Mouse (Mus musculus) liver, embryonic 14.5 days (tissue): ENCODE measurements around the gene Ube2q2. TPM values are rescaled to one million over a fixed set of nuclear protein-coding genes. Genes with fewer than 3 reads are reported as not detected.

Source experiments
- ATAC-seq: fragments of 200-750 bp; cut with Nextera tagmentation; 2 replicates; pipeline ENCODE4 v1.8.0; 2017; ENCODE audit warnings: moderate number of reproducible peaks, mild to moderate bottlenecking, moderate library complexity; ENCODE audit not compliant: insufficient read depth
- DNase-seq, 3 experiments: peaks; one replicate each; pipeline ENCODE4 v3.0.0-alpha.2; 2012 to 2013; ENCODE audit warnings: low read depth in 3 of 3, low spot score in 3 of 3
- H3K27ac ChIP-seq: fragments of 300-500 bp; sonication (generic); 2 replicates; pipeline ENCODE4 v1.5.1; 2014; ENCODE audit warnings: moderate library complexity, mild to moderate bottlenecking, control low read depth, inconsistent platforms
- H3K27me3 ChIP-seq: fragments of 300-500 bp; sonication (generic); 2 replicates; pipeline ENCODE4 v1.6.1; 2014; ENCODE audit warnings: mild to moderate bottlenecking, low read length, moderate library complexity; ENCODE audit not compliant: control insufficient read depth, insufficient read depth
- H3K36me3 ChIP-seq: fragments of 300-500 bp; sonication (generic); replicated peaks from 2 replicates; pipeline ENCODE4 v1.6.1; 2014; ENCODE audit warnings: low read depth; ENCODE audit not compliant: control insufficient read depth, insufficient read depth
- H3K4me1 ChIP-seq, 2 experiments: fragments of 200-500 bp in 1 of 2; fragments of 300-500 bp in 1 of 2; sonication (generic) in 1 of 2; replicated peaks; 2 replicates each; pipeline ENCODE4 v1.6.1; 2012 to 2014; ENCODE audit warnings: antibody characterized with exemption in 1 of 2, inconsistent platforms in 1 of 2, low read length in 1 of 2; ENCODE audit not compliant: control insufficient read depth in 2 of 2, insufficient read depth in 2 of 2
- H3K4me2 ChIP-seq: fragments of 300-500 bp; sonication (generic); 2 replicates; pipeline ENCODE4 v1.6.1; 2014; ENCODE audit warnings: low read depth, mild to moderate bottlenecking, control low read depth, moderate library complexity
- H3K4me3 ChIP-seq, 2 experiments: fragments of 200-500 bp in 1 of 2; fragments of 300-500 bp in 1 of 2; sonication (generic) in 1 of 2; 2 replicates each; pipeline ENCODE4 v1.5.1; 2012 to 2014; ENCODE audit warnings: low read depth in 2 of 2, low read length in 2 of 2, mild to moderate bottlenecking in 2 of 2, control low read depth in 1 of 2, inconsistent platforms in 1 of 2, moderate library complexity in 1 of 2; ENCODE audit not compliant: insufficient read depth in 1 of 2
- H3K9ac ChIP-seq: fragments of 300-500 bp; sonication (generic); replicated peaks from 2 replicates; pipeline ENCODE4 v1.6.1; 2014; ENCODE audit warnings: mild to moderate bottlenecking, control low read depth, moderate library complexity
- H3K9me3 ChIP-seq: fragments of 300-500 bp; sonication (generic); 2 replicates; pipeline ENCODE4 v1.6.1; 2016; ENCODE audit warnings: low read length, mixed read lengths; ENCODE audit not compliant: control insufficient read depth
- CTCF ChIP-seq: IDR thresholded peaks from 2 replicates; pipeline ENCODE4 v1.5.1; 2016; ENCODE audit warnings: antibody characterized with exemption, low read depth, control low read depth
- EP300 ChIP-seq: IDR thresholded peaks from 2 replicates; pipeline ENCODE4 v1.6.1; 2016; ENCODE audit warnings: antibody characterized with exemption, low read depth
- WGBS: fragments of 180-500 bp; shearing (Covaris S2); extraction: QIAGEN DNeasy Blood & Tissue Kit; methylation state at CpG from one replicate; pipeline ENCODE4 v1.1.7; 2014; ENCODE audit not compliant: insufficient replicate concordance; 5-methylcytosine and 5-hydroxymethylcytosine counted together
- polyA plus RNA-seq, 2 experiments: library from polyadenylated mRNA; depleted of rRNA in 1 of 2; stranded (reverse) in 1 of 2; unstranded in 1 of 2; fragments of >200 nt; fragmentation: Nextera tagmentation in 1 of 2; extraction: Ambion mirVana in 1 of 2; gene quantifications; 2 replicates each; pipeline versions ENCODE4 v1.2.1 to v1.2.3; 2012 to 2014

The Ube2q2 gene
- polyA plus RNA-seq, 2 experiments = 5.3 to 11.3 TPM

- DNase-seq (no peak), ATAC-seq (no peak)
- Histone ChIP-seq H3K27ac (no peak overlapping the region), H3K27me3 (no peaks in the 10 kb centered on the region), H3K4me1 (peaks cover 0 to 6% of the 10 kb centered on the region in 2 experiments; a peak in 2 of 4 replicates), H3K36me3 (peaks cover 19% of the 10 kb centered on the region), H3K4me3 (no peak overlapping the region), H3K4me2 (no peak overlapping the region), H3K9me3 (no peaks in the 10 kb centered on the region), H3K9ac (no peak overlapping the region)
- TF ChIP-seq CTCF (no peak), EP300 (no peak)
- WGBS = 68% methylated on average over 3 of the region's 3 CpGs
Observed at GRCm38 (mm10) chr9:55215056-55215455, 66.4 kb downstream of the Ube2q2 start.

GRCm38 (mm10) chr9:55215648-55216047, 67.0 kb downstream of the Ube2q2 start:
- DNase-seq (no peak), ATAC-seq (no peak)
- Histone ChIP-seq H3K27ac (no peak overlapping the region), H3K27me3 (no peaks in the 10 kb centered on the region), H3K4me1 (peaks cover 0 to 6% of the 10 kb centered on the region in 2 experiments; a peak in 2 of 4 replicates), H3K9ac (no peak overlapping the region), H3K4me3 (no peak overlapping the region), H3K4me2 (no peak overlapping the region), H3K36me3 (peaks cover 20% of the 10 kb centered on the region), H3K9me3 (no peaks in the 10 kb centered on the region)
- TF ChIP-seq EP300 (no peak), CTCF (no peak)
- whole genome bisulfite sequencing = 65% methylated on average over 3 of the region's 3 CpGs

DNA sequence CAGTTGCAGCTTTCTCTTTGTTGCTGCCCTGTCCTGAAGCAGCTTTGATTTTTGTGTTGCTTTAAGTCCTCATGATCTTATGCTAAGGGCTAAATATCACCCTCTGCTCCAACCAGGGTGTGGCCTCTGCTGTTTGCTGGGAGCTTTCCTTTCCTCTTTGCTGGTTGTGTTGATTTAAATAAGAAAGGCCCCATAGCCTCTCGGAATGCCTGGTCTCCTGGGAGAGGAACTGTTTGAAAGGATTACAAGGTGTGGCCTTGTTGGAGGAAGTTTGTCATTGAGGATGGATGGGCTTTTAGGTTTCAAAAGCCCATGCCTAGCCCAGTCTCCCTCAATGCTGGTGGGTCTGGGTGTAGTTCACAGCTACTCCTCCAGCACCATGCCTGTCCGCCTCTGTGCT, 67.4 kb downstream of the Ube2q2 start:
- TF ChIP-seq CTCF = no peak
- no peak for TF ChIP-seq EP300

GRCm38 (mm10) chr9:55217381-55217780, 68.7 kb downstream of the Ube2q2 start:
- Histone ChIP-seq H3K27me3 (no peaks in the 10 kb centered on the region), H3K9ac (no peak overlapping the region), H3K27ac (no peak overlapping the region), H3K4me3 (no peak overlapping the region), H3K36me3 (peaks cover 27% of the 10 kb centered on the region), H3K4me2 (no peak overlapping the region), H3K9me3 (no peaks in the 10 kb centered on the region), H3K4me1 (no peaks in the 10 kb centered on the region)
- DNase-seq (no peak), ATAC-seq (no peak)
- 61% methylated on average over 3 of the region's 3 CpGs for WGBS
- TF ChIP-seq EP300 (no peak), CTCF (no peak)

More for the DNA sequence above, 67.4 kb downstream of the Ube2q2 start:
- Histone ChIP-seq H3K9me3 (no peaks in the 10 kb centered on the region), H3K36me3 (peaks cover 24% of the 10 kb centered on the region), H3K27me3 (no peaks in the 10 kb centered on the region), H3K4me1 (peaks cover 0 to 4% of the 10 kb centered on the region in 2 experiments; a peak in 2 of 4 replicates), H3K9ac (no peak overlapping the region), H3K4me3 (no peak overlapping the region), H3K4me2 (no peak overlapping the region), H3K27ac (no peak overlapping the region)
- 75% methylated on average over 2 of the region's 2 CpGs for WGBS
- ATAC-seq (no peak), DNase-seq (no peak)

- WGBS = 75% methylated on average over 7 of the region's 7 CpGs
- Histone ChIP-seq H3K27ac (no peak overlapping the region), H3K4me3 (no peak overlapping the region), H3K27me3 (no peaks in the 10 kb centered on the region), H3K9me3 (no peaks in the 10 kb centered on the region), H3K4me2 (no peak overlapping the region), H3K36me3 (peaks cover 18% of the 10 kb centered on the region), H3K4me1 (no peaks in the 10 kb centered on the region), H3K9ac (no peak overlapping the region)
- TF ChIP-seq CTCF = no peak
- no peak for TF ChIP-seq EP300
- ATAC-seq (no peak), DNase-seq (no peak)
Observed at GRCm38 (mm10) chr9:55225165-55225737, 76.6 kb downstream of the Ube2q2 start.
